Comparison of ENCODE assay signal across 8 mouse cellular contexts in genomic region chr8:120667561-120668373, GRCm38 (mm10). TPM values are rescaled to one million over a fixed set of nuclear protein-coding genes. Genes with fewer than 3 reads are reported as not detected.
A peak's percentile ranks its signal among the peaks of the same experiment; 100 is the strongest.
DNase-seq lines count a peak whose midpoint lies in the region; ATAC-seq and TF ChIP-seq lines count a peak whose summit lies in the region.

Gm27021 (minus strand) TSS chr8:120668079.
Cox4i1 (plus strand) TSS chr8:120668222.

- H3K27ac ChIP-seq in hindbrain, embryonic 13.5 days = peak within 1 kb of the TSS; percentile 90

- H3K27me3 ChIP-seq in Patski = no peaks in the 10 kb centered on the region
- H3K27me3 ChIP-seq in hindbrain, embryonic 13.5 days = no peaks in the 10 kb centered on the region

- POLR2A ChIA-PET in Patski (lab: Charles Lee) = interaction anchor here (0.7 to 1.0 kb wide), 2 partner anchors 50 to 1540 kb away, joined by 3 to 4 read pairs; no protein-coding TSS in a partner anchor

- under 1% methylated on average over 105 of the region's 105 CpGs for WGBS in hindbrain, embryonic 13.5 days

- DNase-seq in Patski (ENCODE audit: low read depth, low spot score) = peak; percentile 38
- DNase-seq in cerebellum, postnatal 10 days = peak; percentile 98 to 99
- peak; percentile 80 to 82 for DNase-seq in frontal cortex, postnatal 14 days (ENCODE audit: low spot score in 2 of 2)
- DNase-seq in layer of hippocampus, postnatal 14 days (ENCODE audit: low spot score in 2 of 2) = peak; percentile 83 to 91
- peak; percentile 95 for DNase-seq in lung, postnatal 10 days
- peak; percentile 81 for DNase-seq in ovary, postnatal 14 days (ENCODE audit: low spot score)
- DNase-seq in thymus, postnatal 10 days (ENCODE audit: low spot score in 2 of 2) = peak; percentile 84 to 95

- H3K4me3 ChIP-seq in hindbrain, embryonic 13.5 days = peak within 1 kb of the TSS; percentile 93

- peaks cover 65% of the 10 kb centered on the region for H3K4me1 ChIP-seq in hindbrain, embryonic 13.5 days (replicated peaks)

- in situ Hi-C loops in Patski (cut with MboI; ENCODE audit: low pct_unique_long_range_greater_than_20kb) = no loop called here

- ATAC-seq in Patski = peak; percentile 79
- peak; percentile 90 for ATAC-seq in hindbrain, embryonic 13.5 days (ENCODE audit: low FRiP score)

- H3K9me3 ChIP-seq in hindbrain, embryonic 13.5 days = no peaks in the 10 kb centered on the region

- CTCF ChIA-PET in Patski (lab: Charles Lee) = no interaction called here

- peak within 1 kb of the TSS; percentile 94 for H3K4me2 ChIP-seq in hindbrain, embryonic 13.5 days

- peaks cover 34% of the 10 kb centered on the region for H3K36me3 ChIP-seq in hindbrain, embryonic 13.5 days

- H3K9ac ChIP-seq in hindbrain, embryonic 13.5 days = peak within 1 kb of the TSS; percentile 94

- no peak for TF ChIP-seq CTCF in Patski (IDR thresholded peaks at IDR 0.05)

RNA-seq across cellular contexts. Expression of gene Gm27021, which starts in this region (rescaled TPM):
- 1.4 TPM for polyA plus RNA-seq in Patski (2021)
- 5.2 and 6.0 TPM in 2 replicates for polyA plus RNA-seq in hindbrain, embryonic 13.5 days (2015; fragmentation: Nextera tagmentation; extraction: Ambion mirVana)
- 1 to 10 TPM in 1 of 2 experiments, under 1 TPM in 1; 0.55 to 1.2 TPM for total RNA-seq in layer of hippocampus, postnatal 14 days (2021)

RNA-seq across cellular contexts. Expression of gene Cox4i1, which starts in this region (rescaled TPM):
- polyA plus RNA-seq in Patski (2021) = 1,640 TPM
- polyA plus RNA-seq in hindbrain, embryonic 13.5 days (2015; fragmentation: Nextera tagmentation; extraction: Ambion mirVana) = 1,116 and 1,159 TPM in 2 replicates
- 1,000 to 10,000 TPM; 1,108 to 1,116 TPM for total RNA-seq in layer of hippocampus, postnatal 14 days (2021)

Comparison
In these comparisons a context has a peak if more than half of its experiments do, and no peak if none do; other contexts are left out.
1. Peak in every context shown above with its lines: DNase-seq, ATAC-seq, H3K4me3 ChIP-seq and H3K27ac ChIP-seq.
2. DNase-seq: peak in every context shown above with its lines; median percentile 98 in cerebellum, postnatal 10 days; 95 in lung, postnatal 10 days; 90 in thymus, postnatal 10 days; 87 in layer of hippocampus, postnatal 14 days; 81 in frontal cortex, postnatal 14 days; 81 in ovary, postnatal 14 days; 38 in Patski.